Mouse (Mus musculus): ENCODE data around the gene Zc3h12a. TPM values are rescaled to one million over a fixed set of nuclear protein-coding genes. Genes with fewer than 3 reads are reported as not detected.

The Zc3h12a gene
- polyA plus RNA-seq, 1 experiment from 2014 or later = 1.6 TPM

DNA sequence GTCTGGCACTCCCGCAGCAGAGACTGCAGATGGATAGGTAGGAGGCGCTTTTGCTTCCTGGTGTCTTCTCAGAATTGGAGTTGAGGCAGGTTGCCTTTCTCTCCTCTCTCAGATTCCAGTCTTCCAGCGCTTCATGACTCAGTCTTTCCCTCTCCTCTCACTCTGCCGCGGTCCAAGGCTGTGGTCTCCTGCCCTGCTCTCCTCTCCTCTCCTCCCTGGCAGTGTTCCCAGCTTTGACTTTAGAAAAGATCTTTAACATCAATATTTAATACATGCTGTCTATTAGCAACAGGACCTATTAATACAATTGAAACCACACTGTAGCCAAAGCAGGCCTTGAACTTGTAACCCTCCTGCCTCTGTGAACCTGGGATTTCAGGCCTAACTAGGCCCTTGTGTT, 31.6 kb downstream of the Zc3h12a start:
- DNase-seq (ENCODE audit: low spot score) = no peak
- H3K4me2 ChIP-seq (replicated peaks; ENCODE audit: low read depth, low read length) = no peak overlapping the region
- no peak overlapping the region for H3K27ac ChIP-seq (ENCODE audit: low read length)
- TF ChIP-seq EP300 (IDR thresholded peaks at IDR 0.05) (no peak), CTCF (IDR thresholded peaks at IDR 0.05) (no peak)
- no peak overlapping the region for H3K4me3 ChIP-seq (ENCODE audit: low read depth, low read length)
- no peak for ATAC-seq
- no peaks in the 10 kb centered on the region for H3K4me1 ChIP-seq (ENCODE audit: insufficient read depth, low read depth, low read length)
- no peaks in the 10 kb centered on the region for H3K9me3 ChIP-seq (ENCODE audit: low read length)
- no peak overlapping the region for H3K9ac ChIP-seq (replicated peaks; ENCODE audit: low read depth)
- 86% methylated on average over 5 of the region's 5 CpGs for WGBS
- peaks cover 3% of the 10 kb centered on the region; the same call in 1 of the 2 replicates for H3K36me3 ChIP-seq (ENCODE audit: insufficient read depth, low read length)
- no peaks in the 10 kb centered on the region for H3K27me3 ChIP-seq (replicated peaks; ENCODE audit: insufficient read depth, low read length)

DNA sequence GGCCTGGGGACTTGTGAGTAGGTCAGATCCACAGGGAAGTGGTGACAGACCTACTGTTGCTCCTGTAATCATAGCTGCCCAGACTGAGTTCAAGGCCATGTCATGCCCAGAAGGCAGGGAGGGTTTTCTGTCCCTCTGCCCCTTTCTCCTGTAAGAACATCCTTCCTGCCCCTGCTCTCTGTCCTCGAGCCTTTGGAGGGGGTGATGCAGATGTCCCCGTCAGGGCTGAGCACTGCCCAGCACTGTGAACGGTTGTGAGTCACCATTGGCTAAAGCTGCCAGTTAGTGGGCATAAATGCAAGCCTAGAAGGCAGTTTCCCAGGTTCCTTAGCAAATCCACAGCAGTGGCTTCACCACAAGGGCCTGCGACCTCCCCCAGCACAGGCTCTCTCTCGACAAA, 34.6 kb downstream of the Zc3h12a start:
- no peak for TF ChIP-seq CTCF (IDR thresholded peaks at IDR 0.05)
- no peak for TF ChIP-seq EP300 (IDR thresholded peaks at IDR 0.05)
- DNase-seq (ENCODE audit: low spot score) = no peak
- Histone ChIP-seq H3K9ac (replicated peaks; ENCODE audit: low read depth) (no peak overlapping the region), H3K27me3 (replicated peaks; ENCODE audit: insufficient read depth, low read length) (no peaks in the 10 kb centered on the region), H3K4me3 (ENCODE audit: low read depth, low read length) (no peak overlapping the region), H3K4me2 (replicated peaks; ENCODE audit: low read depth, low read length) (no peak overlapping the region), H3K9me3 (ENCODE audit: low read length) (no peaks in the 10 kb centered on the region), H3K4me1 (ENCODE audit: insufficient read depth, low read depth, low read length) (no peaks in the 10 kb centered on the region), H3K27ac (ENCODE audit: low read length) (no peak overlapping the region), H3K36me3 (ENCODE audit: insufficient read depth, low read length) (peaks cover 3% of the 10 kb centered on the region; the same call in 1 of the 2 replicates)
- 83% methylated on average over 5 of the region's 5 CpGs for WGBS
- no peak for ATAC-seq

DNA sequence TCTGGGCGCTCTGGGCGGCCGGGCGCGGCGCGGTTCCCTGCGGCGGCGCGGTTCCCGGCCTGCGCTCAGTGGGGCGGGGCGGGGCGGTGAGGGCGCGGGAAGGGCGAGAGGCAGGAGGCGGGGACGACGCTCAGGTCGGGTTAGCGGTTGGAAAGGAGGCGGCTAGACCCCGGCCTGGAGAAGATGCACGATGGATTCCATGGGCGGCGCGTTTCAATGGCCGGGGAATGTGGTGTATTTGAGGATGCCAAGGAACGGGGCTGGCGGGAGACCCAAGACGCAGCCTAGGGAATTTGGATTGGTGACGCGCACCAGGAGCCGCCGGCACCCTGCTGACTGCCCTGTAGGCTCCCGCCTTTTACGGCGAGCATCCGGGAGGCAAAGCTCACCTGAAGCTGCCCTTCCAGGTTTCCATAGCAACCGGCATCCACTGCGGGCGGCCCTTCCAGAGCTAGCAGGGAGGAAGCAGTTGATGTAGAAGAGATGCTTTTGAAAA, 42.2 kb downstream of the Zc3h12a start:
- peak overlapping the region; percentile 84 for H3K4me3 ChIP-seq (ENCODE audit: low read depth, low read length)
- WGBS = under 1% methylated on average over 36 of the region's 45 CpGs
- no peaks in the 10 kb centered on the region for H3K9me3 ChIP-seq (ENCODE audit: low read length)
- H3K36me3 ChIP-seq (ENCODE audit: insufficient read depth, low read length) = no peaks in the 10 kb centered on the region
- DNase-seq (ENCODE audit: low spot score) (peak; percentile 83), ATAC-seq (peak; percentile 96)
- peak overlapping the region; percentile 97 for H3K27ac ChIP-seq (ENCODE audit: low read length)
- no peaks in the 10 kb centered on the region for H3K27me3 ChIP-seq (replicated peaks; ENCODE audit: insufficient read depth, low read length)
- H3K4me1 ChIP-seq (ENCODE audit: insufficient read depth, low read depth, low read length) = peaks cover 7% of the 10 kb centered on the region
- peak overlapping the region; percentile 91 for H3K4me2 ChIP-seq (replicated peaks; ENCODE audit: low read depth, low read length)
- TF ChIP-seq CTCF (IDR thresholded peaks at IDR 0.05) (no peak), EP300 (IDR thresholded peaks at IDR 0.05) (no peak)
- H3K9ac ChIP-seq (replicated peaks; ENCODE audit: low read depth) = peak overlapping the region; percentile 78

DNA sequence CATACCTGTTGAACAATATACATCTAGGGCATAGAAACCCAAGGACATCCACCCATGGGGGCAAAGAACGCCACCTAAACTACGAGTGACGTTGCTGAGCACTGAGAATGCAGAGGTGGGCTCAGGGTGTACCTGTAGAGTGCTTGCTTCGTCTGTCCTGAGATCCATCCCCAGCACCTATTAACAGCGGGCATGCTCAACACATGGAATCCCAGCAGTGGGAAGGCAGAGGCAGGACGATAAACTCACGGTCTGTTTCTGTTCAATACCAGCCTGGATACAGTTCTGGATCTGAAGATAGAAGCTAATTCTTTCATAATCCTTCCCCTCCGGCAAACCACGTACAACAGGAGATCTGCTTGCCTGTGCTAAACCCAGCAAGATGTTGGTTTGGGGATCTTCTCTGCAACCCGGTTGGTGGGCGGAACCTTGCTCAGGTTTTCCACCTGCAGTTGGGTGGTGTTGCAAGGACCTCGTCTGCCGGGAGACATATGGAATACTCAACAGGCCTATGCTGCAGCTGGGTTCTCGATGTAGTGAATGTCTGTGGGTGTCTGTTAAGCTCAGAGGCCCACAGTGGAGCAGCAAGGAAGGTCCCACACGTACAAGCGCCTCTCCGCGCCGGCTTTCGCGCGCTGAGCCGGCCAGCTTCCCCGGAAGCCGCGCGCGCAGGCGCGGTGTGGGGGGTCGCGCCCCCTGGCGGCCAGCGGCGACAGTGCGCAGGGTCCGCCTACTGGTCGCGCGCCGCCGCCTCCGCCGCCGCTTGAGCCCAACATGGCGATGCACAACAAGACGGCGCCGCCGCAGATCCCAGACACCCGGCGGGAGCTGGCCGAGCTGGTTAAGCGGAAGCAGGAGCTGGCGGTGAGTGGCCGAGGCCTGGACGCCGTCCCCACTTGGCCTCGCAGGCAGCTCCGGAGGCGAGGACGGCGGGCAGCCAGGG, 43.0 kb downstream of the Zc3h12a start, which contains the start of gene Meaf6:
Meaf6 (plus strand) TSS at position 732 of the 943 bp plus-strand sequence.
- no peaks in the 10 kb centered on the region for H3K36me3 ChIP-seq (ENCODE audit: insufficient read depth, low read length)
- H3K27me3 ChIP-seq (replicated peaks; ENCODE audit: insufficient read depth, low read length) = no peaks in the 10 kb centered on the region
- no peaks in the 10 kb centered on the region for H3K9me3 ChIP-seq (ENCODE audit: low read length)
- ATAC-seq (peak; percentile 94), DNase-seq (ENCODE audit: low spot score) (peak; percentile 92)
- peak within 1 kb of the TSS; percentile 97 for H3K27ac ChIP-seq (ENCODE audit: low read length)
- H3K9ac ChIP-seq (replicated peaks; ENCODE audit: low read depth) = peak within 1 kb of the TSS; percentile 78
- peak within 1 kb of the TSS; percentile 91 for H3K4me2 ChIP-seq (replicated peaks; ENCODE audit: low read depth, low read length)
- H3K4me3 ChIP-seq (ENCODE audit: low read depth, low read length) = peak within 1 kb of the TSS; percentile 84
- 2% methylated on average over 49 of the region's 63 CpGs for WGBS
- TF ChIP-seq EP300 (IDR thresholded peaks at IDR 0.05) (no peak), CTCF (IDR thresholded peaks at IDR 0.05) (peak; percentile 82)
- peaks cover 7% of the 10 kb centered on the region for H3K4me1 ChIP-seq (ENCODE audit: insufficient read depth, low read depth, low read length)

DNA sequence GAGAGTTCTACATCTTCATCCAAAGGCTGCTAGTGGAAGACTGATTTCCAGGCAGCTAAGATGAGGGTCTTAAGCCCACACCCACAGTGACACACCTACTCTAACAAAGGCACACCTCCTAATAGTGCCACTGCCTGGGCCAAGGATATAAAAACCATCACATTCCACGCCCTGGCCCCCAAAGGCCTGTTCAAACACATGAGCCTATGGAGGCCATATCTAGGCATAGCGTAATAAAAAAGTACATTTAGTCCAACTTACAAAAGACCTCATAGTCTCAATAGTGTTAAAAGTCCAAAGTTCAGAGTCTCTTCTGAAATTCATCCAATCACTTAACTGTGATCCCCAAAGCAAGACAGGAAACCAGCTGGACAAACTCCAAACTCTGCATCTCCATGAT, 48.9 kb downstream of the Zc3h12a start:
- Histone ChIP-seq H3K9me3 (ENCODE audit: low read length) (no peaks in the 10 kb centered on the region), H3K27me3 (replicated peaks; ENCODE audit: insufficient read depth, low read length) (no peaks in the 10 kb centered on the region), H3K36me3 (ENCODE audit: insufficient read depth, low read length) (peaks cover 10% of the 10 kb centered on the region), H3K4me1 (ENCODE audit: insufficient read depth, low read depth, low read length) (no peaks in the 10 kb centered on the region), H3K9ac (replicated peaks; ENCODE audit: low read depth) (no peak overlapping the region), H3K27ac (ENCODE audit: low read length) (no peak overlapping the region), H3K4me3 (ENCODE audit: low read depth, low read length) (no peak overlapping the region), H3K4me2 (replicated peaks; ENCODE audit: low read depth, low read length) (no peak overlapping the region)
- TF ChIP-seq CTCF (IDR thresholded peaks at IDR 0.05) = no peak
- TF ChIP-seq EP300 (IDR thresholded peaks at IDR 0.05) = no peak
- no peak for DNase-seq (ENCODE audit: low spot score)
- ATAC-seq = no peak
- WGBS = 96% methylated on average over 2 of the region's 2 CpGs

DNA sequence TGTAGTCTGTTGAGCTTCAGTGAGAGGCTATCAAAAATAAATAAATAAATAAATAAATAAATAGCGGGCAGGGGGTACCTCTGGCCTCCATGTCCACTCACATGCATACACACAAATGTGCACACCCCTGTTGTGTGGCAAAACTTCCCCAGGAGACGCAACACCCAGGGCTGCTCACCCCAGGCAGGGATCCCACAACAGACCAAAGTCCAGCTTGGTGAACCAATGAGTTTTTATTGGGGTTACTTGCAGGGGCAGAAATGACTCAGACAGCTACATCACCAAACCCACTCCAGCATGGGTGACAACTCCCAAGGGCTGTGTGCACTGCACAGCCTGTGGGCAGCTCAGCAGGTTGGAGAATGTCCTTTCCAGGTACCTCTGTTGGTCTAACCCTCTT, 49.9 kb downstream of the Zc3h12a start:
- Histone ChIP-seq H3K36me3 (ENCODE audit: insufficient read depth, low read length) (peaks cover 20% of the 10 kb centered on the region), H3K4me2 (replicated peaks; ENCODE audit: low read depth, low read length) (no peak overlapping the region), H3K4me1 (ENCODE audit: insufficient read depth, low read depth, low read length) (no peaks in the 10 kb centered on the region), H3K27me3 (replicated peaks; ENCODE audit: insufficient read depth, low read length) (no peaks in the 10 kb centered on the region), H3K9ac (replicated peaks; ENCODE audit: low read depth) (no peak overlapping the region), H3K27ac (ENCODE audit: low read length) (no peak overlapping the region), H3K4me3 (ENCODE audit: low read depth, low read length) (no peak overlapping the region), H3K9me3 (ENCODE audit: low read length) (no peaks in the 10 kb centered on the region)
- whole genome bisulfite sequencing = 94% methylated on average over 2 of the region's 2 CpGs
- TF ChIP-seq CTCF (IDR thresholded peaks at IDR 0.05) (no peak), EP300 (IDR thresholded peaks at IDR 0.05) (no peak)
- DNase-seq (ENCODE audit: low spot score) (no peak), ATAC-seq (no peak)

Other genes starting within 250 kb of the Zc3h12a start
- not detected in 2 replicates for gene Epha10, start 246.9 kb downstream of the Zc3h12a start, polyA plus RNA-seq (2015; fragmentation: Nextera tagmentation; extraction: Ambion mirVana)
- gene 9930104L06Rik, start 190.8 kb downstream of the Zc3h12a start, polyA plus RNA-seq (2015; fragmentation: Nextera tagmentation; extraction: Ambion mirVana) = 7.3 and 8.3 TPM in 2 replicates
- gene Cdca8, start 188.5 kb downstream of the Zc3h12a start, polyA plus RNA-seq (2015; fragmentation: Nextera tagmentation; extraction: Ambion mirVana) = 5.5 and 8.8 TPM in 2 replicates
- gene Rspo1, start 141.4 kb downstream of the Zc3h12a start, polyA plus RNA-seq (2015; fragmentation: Nextera tagmentation; extraction: Ambion mirVana) = 6.5 and 7.2 TPM in 2 replicates
- gene Gnl2, start 111.3 kb downstream of the Zc3h12a start, polyA plus RNA-seq (2015; fragmentation: Nextera tagmentation; extraction: Ambion mirVana) = 42.3 and 47.3 TPM in 2 replicates
- gene Dnali1, start 62.1 kb downstream of the Zc3h12a start, polyA plus RNA-seq (2015; fragmentation: Nextera tagmentation; extraction: Ambion mirVana) = 6.9 and 10.9 TPM in 2 replicates
- gene Snip1, start 61.2 kb downstream of the Zc3h12a start, polyA plus RNA-seq (2015; fragmentation: Nextera tagmentation; extraction: Ambion mirVana) = 17.4 and 18.0 TPM in 2 replicates
- gene Meaf6, start 42.7 kb downstream of the Zc3h12a start, polyA plus RNA-seq (2015; fragmentation: Nextera tagmentation; extraction: Ambion mirVana) = 29.7 and 32.1 TPM in 2 replicates